Mouse (Mus musculus): Measurements from ENCODE around the gene Fbl. TPM values are rescaled to one million over a fixed set of nuclear protein-coding genes. Genes with fewer than 3 reads are reported as not detected.
"Not testable (repeated sequence)": the region's sequence is repeated elsewhere in the genome, so short reads cannot be mapped to it uniquely, and the experiment has no call there.

Gene Fbl
- polyA plus RNA-seq, 1 experiment = 233 TPM

GRCm38 (mm10) chr7:28208988-28209508 lies 39.5 kb downstream of the Fbl start:
- Histone ChIP-seq H3K27me3 (replicated peaks) (peaks cover 5% of the 10 kb centered on the region), H3K9me3 (no peaks in the 10 kb centered on the region), H3K36me3 (replicated peaks; ENCODE audit: low read length) (no peaks in the 10 kb centered on the region), H3K4me1 (peaks cover 46% of the 10 kb centered on the region), H3K4me3 (replicated peaks) (peak overlapping the region; percentile 87)
- no peak for TF ChIP-seq GATA1 (IDR thresholded peaks at IDR 0.05; ENCODE audit: borderline replicate concordance, low read length)
- no peak for TF ChIP-seq FLI1 (IDR thresholded peaks at IDR 0.05; ENCODE audit: low read length)

- TF ChIP-seq GATA1 (IDR thresholded peaks at IDR 0.05; ENCODE audit: borderline replicate concordance, low read length) (no peak), FLI1 (IDR thresholded peaks at IDR 0.05; ENCODE audit: low read length) (no peak)
- H3K4me1 ChIP-seq = peaks cover 48% of the 10 kb centered on the region
- H3K36me3 ChIP-seq (replicated peaks; ENCODE audit: low read length) = no peaks in the 10 kb centered on the region
- H3K4me3 ChIP-seq (replicated peaks) = no peak overlapping the region
- H3K9me3 ChIP-seq = no peaks in the 10 kb centered on the region
- peaks cover 5% of the 10 kb centered on the region for H3K27me3 ChIP-seq (replicated peaks)
Observed at GRCm38 (mm10) chr7:28210731-28211130, 41.2 kb downstream of the Fbl start.

GRCm38 (mm10) chr7:28214142-28214541 lies 44.6 kb downstream of the Fbl start:
- peaks cover 5% of the 10 kb centered on the region for H3K27me3 ChIP-seq (replicated peaks)
- peaks cover 16% of the 10 kb centered on the region for H3K4me1 ChIP-seq
- peak overlapping the region; percentile 75 for H3K4me3 ChIP-seq (replicated peaks)
- H3K9me3 ChIP-seq = no peaks in the 10 kb centered on the region
- H3K36me3 ChIP-seq (replicated peaks; ENCODE audit: low read length) = no peaks in the 10 kb centered on the region
- TF ChIP-seq FLI1 (IDR thresholded peaks at IDR 0.05; ENCODE audit: low read length) (no peak), GATA1 (IDR thresholded peaks at IDR 0.05; ENCODE audit: borderline replicate concordance, low read length) (no peak)

GRCm38 (mm10) chr7:28215950-28216349 lies 46.4 kb downstream of the Fbl start:
- H3K36me3 ChIP-seq (replicated peaks; ENCODE audit: low read length); H3K27me3 ChIP-seq (replicated peaks); H3K9me3 ChIP-seq; H3K4me3 ChIP-seq (replicated peaks): not testable (repeated sequence)
- H3K4me1 ChIP-seq = peaks cover 15% of the 10 kb centered on the region

GRCm38 (mm10) chr7:28217811-28218210 lies 48.3 kb downstream of the Fbl start:
- H3K9me3 ChIP-seq; H3K4me3 ChIP-seq (replicated peaks); H3K27me3 ChIP-seq (replicated peaks); H3K36me3 ChIP-seq (replicated peaks; ENCODE audit: low read length): not testable (repeated sequence)
- H3K4me1 ChIP-seq = peaks cover 15% of the 10 kb centered on the region

- not testable (repeated sequence) for H3K9me3 ChIP-seq; H3K4me3 ChIP-seq (replicated peaks)
- H3K4me1 ChIP-seq = peaks cover 11% of the 10 kb centered on the region
Observed at GRCm38 (mm10) chr7:28218951-28219740, 49.6 kb downstream of the Fbl start.

GRCm38 (mm10) chr7:28226836-28227235 lies 57.3 kb downstream of the Fbl start:
- H3K4me3 ChIP-seq (replicated peaks); H3K4me1 ChIP-seq; H3K27me3 ChIP-seq (replicated peaks); H3K36me3 ChIP-seq (replicated peaks; ENCODE audit: low read length): not testable (repeated sequence)
- H3K9me3 ChIP-seq = peaks cover 21% of the 10 kb centered on the region

More at GRCm38 (mm10) chr7:28218951-28219740, 49.6 kb downstream of the Fbl start:
- not testable (repeated sequence) for H3K36me3 ChIP-seq (replicated peaks; ENCODE audit: low read length); H3K27me3 ChIP-seq (replicated peaks)

GRCm38 (mm10) chr7:28227421-28227820 lies 57.9 kb downstream of the Fbl start:
- H3K9me3 ChIP-seq = peaks cover 19% of the 10 kb centered on the region
- not testable (repeated sequence) for H3K36me3 ChIP-seq (replicated peaks; ENCODE audit: low read length); H3K4me1 ChIP-seq; H3K27me3 ChIP-seq (replicated peaks); H3K4me3 ChIP-seq (replicated peaks)

Other genes starting within 250 kb of the Fbl start
- 0.67 TPM in 1 of 2 replicates, not detected in the other for gene Zfp974, start 240.2 kb upstream of the Fbl start, polyA plus RNA-seq (2012; ENCODE audit: insufficient read depth, low replicate concordance)
- 0.16 TPM in 1 of 2 replicates, not detected in the other for gene Zfp780b, start 190.5 kb upstream of the Fbl start, polyA plus RNA-seq (2012; ENCODE audit: insufficient read depth, low replicate concordance)
- 0.08 and 0.26 TPM in 2 replicates for gene Zfp850, start 155.6 kb upstream of the Fbl start, polyA plus RNA-seq (2012; ENCODE audit: insufficient read depth, low replicate concordance)
- gene Psmc4, start 119.6 kb upstream of the Fbl start, polyA plus RNA-seq (2012; ENCODE audit: insufficient read depth, low replicate concordance) = 74.2 and 91.6 TPM in 2 replicates
- gene Fcgbp, start 98.5 kb upstream of the Fbl start, polyA plus RNA-seq (2012; ENCODE audit: insufficient read depth, low replicate concordance) = 0.04 TPM in 1 of 2 replicates, not detected in the other
- gene 9530053A07Rik, start 40.2 kb upstream of the Fbl start, polyA plus RNA-seq (2012; ENCODE audit: insufficient read depth, low replicate concordance) = not detected in 2 replicates
- 49.2 and 72.9 TPM in 2 replicates for gene Dyrk1b, start 9.8 kb downstream of the Fbl start, polyA plus RNA-seq (2012; ENCODE audit: insufficient read depth, low replicate concordance)
- 8.1 and 12.2 TPM in 2 replicates for gene Eid2, start 98.2 kb downstream of the Fbl start, polyA plus RNA-seq (2012; ENCODE audit: insufficient read depth, low replicate concordance)
- gene Eid2b, start 108.0 kb downstream of the Fbl start, polyA plus RNA-seq (2012; ENCODE audit: insufficient read depth, low replicate concordance) = 7.4 and 27.7 TPM in 2 replicates
- gene Selenov, start 121.5 kb downstream of the Fbl start, polyA plus RNA-seq (2012; ENCODE audit: insufficient read depth, low replicate concordance) = not detected in 2 replicates
- 0.22 TPM in 1 of 2 replicates, not detected in the other for gene Dll3, start 132.5 kb downstream of the Fbl start, polyA plus RNA-seq (2012; ENCODE audit: insufficient read depth, low replicate concordance)
- 153 and 165 TPM in 2 replicates for gene Timm50, start 142.4 kb downstream of the Fbl start, polyA plus RNA-seq (2012; ENCODE audit: insufficient read depth, low replicate concordance)
- 73.6 and 93.3 TPM in 2 replicates for gene Supt5, start 169.0 kb downstream of the Fbl start, polyA plus RNA-seq (2012; ENCODE audit: insufficient read depth, low replicate concordance)
- 495 and 2,789 TPM in 2 replicates for gene Rps16, start 180.9 kb downstream of the Fbl start, polyA plus RNA-seq (2012; ENCODE audit: insufficient read depth, low replicate concordance)
- 13.5 and 26.9 TPM in 2 replicates for gene Plekhg2, start 202.9 kb downstream of the Fbl start, polyA plus RNA-seq (2012; ENCODE audit: insufficient read depth, low replicate concordance)
- 159 and 225 TPM in 2 replicates for gene Zfp36, start 210.5 kb downstream of the Fbl start, polyA plus RNA-seq (2012; ENCODE audit: insufficient read depth, low replicate concordance)
- 15.2 and 24.0 TPM in 2 replicates for gene Med29, start 223.0 kb downstream of the Fbl start, polyA plus RNA-seq (2012; ENCODE audit: insufficient read depth, low replicate concordance)
- gene Paf1, start 223.2 kb downstream of the Fbl start, polyA plus RNA-seq (2012; ENCODE audit: insufficient read depth, low replicate concordance) = 38.6 and 78.0 TPM in 2 replicates